Mouse (Mus musculus) CH12.LX (cell line): ENCODE measurements around the gene Msh3.

Experiments
- CHD2 ChIP-seq: IDR thresholded peaks from 2 replicates; pipeline ENCODE4 v1.6.1; 2011; ENCODE audit warnings: low read length, improper control_type of control experiment
- CTCF ChIP-seq, 2 experiments: IDR thresholded peaks in 1 of 2; conservative IDR thresholded peaks in 1 of 2; 2 replicates each; pipeline ENCODE4 v1.5.1; 2011 to 2012; ENCODE audit warnings: low read depth in 2 of 2, low read length in 2 of 2, improper control_type of control experiment in 1 of 2, inconsistent platforms in 1 of 2, mild to moderate bottlenecking in 1 of 2, moderate library complexity in 1 of 2
- EP300 ChIP-seq: IDR thresholded peaks from 2 replicates; pipeline ENCODE4 v1.6.1; 2011; ENCODE audit warnings: low read length, improper control_type of control experiment
- POLR2A ChIP-seq: IDR thresholded peaks from 2 replicates; pipeline ENCODE4 v1.6.1; 2011; ENCODE audit warnings: low read depth, mild to moderate bottlenecking, improper control_type of control experiment, low read length
- RAD21 ChIP-seq: IDR thresholded peaks from 2 replicates; pipeline ENCODE4 v1.6.1; 2011; ENCODE audit warnings: low read depth, mild to moderate bottlenecking, low read length, improper control_type of control experiment, moderate library complexity
- RCOR1 ChIP-seq: conservative IDR thresholded peaks from 2 replicates; pipeline ENCODE4 v1.6.1; 2012; ENCODE audit warnings: low read depth, mild to moderate bottlenecking, inconsistent platforms, low read length, improper control_type of control experiment
- SIN3A ChIP-seq: IDR thresholded peaks from 2 replicates; pipeline ENCODE4 v1.6.1; 2012; ENCODE audit warnings: low read length, improper control_type of control experiment, inconsistent platforms
- SMC3 ChIP-seq: IDR thresholded peaks from 2 replicates; pipeline ENCODE4 v1.6.1; 2011; ENCODE audit warnings: low read depth, low read length, improper control_type of control experiment
- TBP ChIP-seq: conservative IDR thresholded peaks from 2 replicates; pipeline ENCODE4 v1.6.1; 2011; ENCODE audit warnings: low read depth, low read length, improper control_type of control experiment
- TCF12 ChIP-seq: IDR thresholded peaks from 2 replicates; pipeline ENCODE4 v1.6.1; 2014; ENCODE audit warnings: low read depth, mild to moderate bottlenecking, inconsistent platforms, low read length, improper control_type of control experiment
- ZMIZ1 ChIP-seq: IDR thresholded peaks from 2 replicates; pipeline ENCODE4 v1.6.1; 2012; ENCODE audit warnings: low read depth, mild to moderate bottlenecking, inconsistent platforms, low read length, improper control_type of control experiment

DNA sequence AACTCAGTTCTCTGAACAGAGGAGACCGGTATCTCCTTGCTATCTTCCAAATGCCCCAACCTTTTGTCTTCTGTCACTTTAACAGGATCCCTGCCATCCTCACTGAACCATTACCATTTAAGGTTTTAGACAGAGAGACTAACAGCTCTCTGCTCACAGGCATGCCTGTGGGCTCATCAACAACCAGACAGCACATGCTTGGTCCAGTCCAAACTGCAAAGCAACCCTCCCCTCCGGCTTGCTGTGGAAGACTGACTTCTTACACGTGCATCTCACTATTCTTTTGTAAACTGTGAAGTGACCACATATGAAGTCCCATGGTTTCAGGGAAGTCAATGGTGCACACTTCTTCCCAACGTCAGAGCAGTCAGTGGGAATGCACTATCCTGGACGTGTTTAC is 93.5 kb downstream of the Msh3 start:
- TF ChIP-seq TCF12: no peak
- TF ChIP-seq POLR2A: no peak
- TF ChIP-seq EP300: no peak
- TF ChIP-seq RAD21: no peak
- no peak for TF ChIP-seq CTCF (conservative IDR thresholded peaks at IDR 0.05 in 1 of 2, IDR thresholded peaks at IDR 0.05 in 1 of 2; ENCODE audit: low read depth in 2 of 2, low read length in 2 of 2)
- no peak for TF ChIP-seq RCOR1
- no peak for TF ChIP-seq TBP
- no peak for TF ChIP-seq ZMIZ1
- no peak for TF ChIP-seq SMC3
- TF ChIP-seq CHD2: no peak
- TF ChIP-seq SIN3A: no peak
